Mouse (Mus musculus): ENCODE results near the gene Gm20388. TPM values are rescaled to one million over a fixed set of nuclear protein-coding genes. Genes with fewer than 3 reads are reported as not detected.

The Gm20388 gene
- polyA plus RNA-seq, 1 experiment from 2014 or later = not detected

- Histone ChIP-seq H3K36me3 (no peaks in the 10 kb centered on the region), H3K9me3 (replicated peaks) (0 out of 2 replicates have a peak, but pooled peaks cover 4% of the 10 kb centered on the region), H3K9ac (0 out of 2 replicates have a peak overlapping the region, but pooled peaks have one; percentile 98), H3K27me3 (replicated peaks) (peaks cover 27% of the 10 kb centered on the region), H3K4me3 (peak overlapping the region; percentile 98), H3K4me1 (peaks cover 42% of the 10 kb centered on the region), H3K4me2 (peak overlapping the region; percentile 98), H3K27ac (no peak overlapping the region)
- ATAC-seq = no peak
- WGBS (ENCODE audit: insufficient replicate concordance) = 75% methylated on average over 3 of the region's 3 CpGs
Observed at GRCm38 (mm10) chr8:123857361-123857760, 3946.7 kb downstream of the Gm20388 start.

- ATAC-seq = no peak
Observed at GRCm38 (mm10) chr8:123858574-123858940, 3947.9 kb downstream of the Gm20388 start.

GRCm38 (mm10) chr8:123858941-123859647, 3948.5 kb downstream of the Gm20388 start:
- peaks cover 44% of the 10 kb centered on the region for H3K27me3 ChIP-seq (replicated peaks)
- peak; percentile 96 for ATAC-seq
- H3K27ac ChIP-seq = peak overlapping the region; percentile 93
- H3K4me1 ChIP-seq = peaks cover 45% of the 10 kb centered on the region
- no peaks in the 10 kb centered on the region for H3K36me3 ChIP-seq
- peak overlapping the region; percentile 98 for H3K9ac ChIP-seq
- under 1% methylated on average over 79 of the region's 79 CpGs for WGBS (ENCODE audit: insufficient replicate concordance)
- H3K9me3 ChIP-seq (replicated peaks) = 0 out of 2 replicates have a peak, but pooled peaks cover 4% of the 10 kb centered on the region
- H3K4me3 ChIP-seq = peak overlapping the region; percentile 98
- H3K4me2 ChIP-seq = peak overlapping the region; percentile 98

More at GRCm38 (mm10) chr8:123858574-123858940, 3947.9 kb downstream of the Gm20388 start:
- peaks cover 39% of the 10 kb centered on the region for H3K27me3 ChIP-seq (replicated peaks)
- H3K4me2 ChIP-seq = peak overlapping the region; percentile 98
- H3K27ac ChIP-seq = peak overlapping the region; percentile 93
- 1% methylated on average over 17 of the region's 17 CpGs for WGBS (ENCODE audit: insufficient replicate concordance)
- H3K4me1 ChIP-seq = peaks cover 42% of the 10 kb centered on the region
- H3K4me3 ChIP-seq = peak overlapping the region; percentile 98
- H3K36me3 ChIP-seq = no peaks in the 10 kb centered on the region
- H3K9ac ChIP-seq = peak overlapping the region; percentile 98
- 0 out of 2 replicates have a peak, but pooled peaks cover 4% of the 10 kb centered on the region for H3K9me3 ChIP-seq (replicated peaks)

GRCm38 (mm10) chr8:123859648-123860259, 3949.1 kb downstream of the Gm20388 start, which contains the start of gene Ccsap:
Gene Ccsap, minus strand, starts transcription at chr8:123860209.
- Histone ChIP-seq H3K4me2 (peak within 1 kb of the TSS; percentile 98), H3K9me3 (replicated peaks) (0 out of 2 replicates have a peak, but pooled peaks cover under 1% of the 10 kb centered on the region), H3K36me3 (no peaks in the 10 kb centered on the region), H3K4me3 (peak within 1 kb of the TSS; percentile 98), H3K27me3 (replicated peaks) (peaks cover 51% of the 10 kb centered on the region), H3K9ac (peak within 1 kb of the TSS; percentile 98), H3K27ac (peak within 1 kb of the TSS; percentile 93), H3K4me1 (peaks cover 46% of the 10 kb centered on the region)
- peak; percentile 71 for ATAC-seq
- under 1% methylated on average over 48 of the region's 48 CpGs for WGBS (ENCODE audit: insufficient replicate concordance)

GRCm38 (mm10) chr8:123860386-123860785, 3949.7 kb downstream of the Gm20388 start:
- Histone ChIP-seq H3K4me1 (peaks cover 40% of the 10 kb centered on the region), H3K9ac (no peak overlapping the region; the same call in 1 of the 2 replicates), H3K27me3 (replicated peaks) (peaks cover 54% of the 10 kb centered on the region), H3K4me2 (peak overlapping the region; percentile 98), H3K27ac (no peak overlapping the region), H3K9me3 (replicated peaks) (no peaks in the 10 kb centered on the region), H3K36me3 (no peaks in the 10 kb centered on the region), H3K4me3 (peak overlapping the region; percentile 98)
- 64% methylated on average over 4 of the region's 4 CpGs for whole genome bisulfite sequencing (ENCODE audit: insufficient replicate concordance)
- ATAC-seq = no peak

GRCm38 (mm10) chr8:123865786-123866185, 3955.1 kb downstream of the Gm20388 start:
- Histone ChIP-seq H3K4me1 (peaks cover 10% of the 10 kb centered on the region), H3K4me2 (no peak overlapping the region), H3K9me3 (replicated peaks) (no peaks in the 10 kb centered on the region), H3K9ac (no peak overlapping the region), H3K27ac (no peak overlapping the region), H3K36me3 (no peaks in the 10 kb centered on the region), H3K4me3 (no peak overlapping the region), H3K27me3 (replicated peaks) (peaks cover 49% of the 10 kb centered on the region)
- no peak for ATAC-seq
- 71% methylated on average over 7 of the region's 7 CpGs for WGBS (ENCODE audit: insufficient replicate concordance)

GRCm38 (mm10) chr8:123866971-123867370, 3956.3 kb downstream of the Gm20388 start:
- Histone ChIP-seq H3K4me3 (no peak overlapping the region), H3K9me3 (replicated peaks) (no peaks in the 10 kb centered on the region), H3K36me3 (no peaks in the 10 kb centered on the region), H3K27me3 (replicated peaks) (peaks cover 37% of the 10 kb centered on the region), H3K27ac (no peak overlapping the region), H3K4me2 (no peak overlapping the region), H3K4me1 (peaks cover 10% of the 10 kb centered on the region), H3K9ac (no peak overlapping the region)
- 46% methylated on average over 5 of the region's 5 CpGs for WGBS (ENCODE audit: insufficient replicate concordance)
- ATAC-seq = no peak

GRCm38 (mm10) chr8:123872048-123872447, 3961.4 kb downstream of the Gm20388 start:
- WGBS (ENCODE audit: insufficient replicate concordance) = 74% methylated on average over 9 of the region's 9 CpGs
- no peak overlapping the region for H3K4me2 ChIP-seq
- no peaks in the 10 kb centered on the region for H3K4me1 ChIP-seq
- no peaks in the 10 kb centered on the region for H3K36me3 ChIP-seq
- ATAC-seq = no peak
- H3K27ac ChIP-seq = no peak overlapping the region
- H3K4me3 ChIP-seq = no peak overlapping the region
- peaks cover 10% of the 10 kb centered on the region; the same call in 1 of the 2 replicates for H3K27me3 ChIP-seq (replicated peaks)
- no peak overlapping the region for H3K9ac ChIP-seq
- no peaks in the 10 kb centered on the region for H3K9me3 ChIP-seq (replicated peaks)

GRCm38 (mm10) chr8:123873364-123873763, 3962.7 kb downstream of the Gm20388 start:
- Histone ChIP-seq H3K4me2 (no peak overlapping the region), H3K27me3 (replicated peaks) (peaks cover 10% of the 10 kb centered on the region), H3K4me3 (no peak overlapping the region), H3K36me3 (no peaks in the 10 kb centered on the region), H3K4me1 (no peaks in the 10 kb centered on the region), H3K9me3 (replicated peaks) (no peaks in the 10 kb centered on the region), H3K27ac (no peak overlapping the region), H3K9ac (no peak overlapping the region)
- ATAC-seq = no peak
- WGBS (ENCODE audit: insufficient replicate concordance) = 53% methylated on average over 6 of the region's 6 CpGs

- no peaks in the 10 kb centered on the region for H3K9me3 ChIP-seq (replicated peaks)
- no peak overlapping the region for H3K27ac ChIP-seq
- H3K4me3 ChIP-seq = no peak overlapping the region
- H3K27me3 ChIP-seq (replicated peaks) = peaks cover 16% of the 10 kb centered on the region
- no peaks in the 10 kb centered on the region for H3K36me3 ChIP-seq
- no peak overlapping the region for H3K9ac ChIP-seq
- H3K4me2 ChIP-seq = no peak overlapping the region
- no peaks in the 10 kb centered on the region for H3K4me1 ChIP-seq
- WGBS (ENCODE audit: insufficient replicate concordance) = 77% methylated on average over 11 of the region's 11 CpGs
- no peak for ATAC-seq
Observed at GRCm38 (mm10) chr8:123874324-123874723, 3963.7 kb downstream of the Gm20388 start.

GRCm38 (mm10) chr8:123877865-123878264, 3967.2 kb downstream of the Gm20388 start:
- 50% methylated on average over 2 of the region's 2 CpGs for WGBS (ENCODE audit: insufficient replicate concordance)

GRCm38 (mm10) chr8:123880271-123880670, 3969.6 kb downstream of the Gm20388 start:
- Histone ChIP-seq H3K4me3 (no peak overlapping the region), H3K4me1 (no peaks in the 10 kb centered on the region), H3K27me3 (replicated peaks) (peaks cover 42% of the 10 kb centered on the region), H3K36me3 (no peaks in the 10 kb centered on the region), H3K27ac (no peak overlapping the region), H3K4me2 (no peak overlapping the region), H3K9ac (no peak overlapping the region), H3K9me3 (replicated peaks) (no peaks in the 10 kb centered on the region)
- no peak for ATAC-seq
- 49% methylated on average over 10 of the region's 10 CpGs for WGBS (ENCODE audit: insufficient replicate concordance)

More at GRCm38 (mm10) chr8:123877865-123878264, 3967.2 kb downstream of the Gm20388 start:
- Histone ChIP-seq H3K9me3 (replicated peaks) (no peaks in the 10 kb centered on the region), H3K36me3 (no peaks in the 10 kb centered on the region), H3K4me3 (no peak overlapping the region), H3K4me2 (no peak overlapping the region), H3K27ac (no peak overlapping the region), H3K9ac (no peak overlapping the region), H3K27me3 (replicated peaks) (peaks cover 29% of the 10 kb centered on the region), H3K4me1 (no peaks in the 10 kb centered on the region)
- ATAC-seq = no peak

All from liver, embryonic 12.5 days (tissue).